Mouse (Mus musculus): ENCODE measurements around the gene Nupr1l. TPM values are rescaled to one million over a fixed set of nuclear protein-coding genes. Genes with fewer than 3 reads are reported as not detected.
A peak's percentile ranks its signal among the peaks of the same experiment; 100 is the strongest.
"Not testable (repeated sequence)": the region's sequence is repeated elsewhere in the genome, so short reads cannot be mapped to it uniquely, and the experiment has no call there.

The Nupr1l gene
- polyA plus RNA-seq, 1 experiment from 2014 or later = 4.2 TPM

DNA sequence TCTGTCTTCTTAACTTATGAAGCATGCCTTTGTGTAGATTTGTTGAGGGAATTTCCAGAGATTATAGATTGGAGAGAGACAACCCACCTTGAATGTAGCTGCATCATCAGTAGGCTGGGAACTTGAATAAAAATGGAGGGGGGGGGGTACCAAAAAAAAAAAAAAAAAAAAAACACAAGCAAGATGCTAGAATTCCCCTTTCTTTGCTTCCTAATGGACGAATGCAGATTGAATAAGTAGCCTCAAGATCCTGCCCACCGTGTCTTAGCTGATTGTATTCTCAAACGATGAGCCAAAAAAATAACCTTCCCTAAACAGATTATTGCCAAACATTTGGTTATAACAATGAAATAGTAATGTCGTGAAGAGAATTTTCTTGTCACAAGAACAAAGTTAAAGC is 565 bp upstream of the Nupr1l start:
- Histone ChIP-seq H3K9ac (ENCODE audit: low read depth, low read length) (peak overlapping the region; percentile 79), H3K36me3 (ENCODE audit: control insufficient read depth, insufficient read depth, low read length) (peaks cover 4% of the 10 kb centered on the region), H3K9me3 (replicated peaks; ENCODE audit: control insufficient read depth, low read length, poor library complexity, severe bottlenecking) (no peaks in the 10 kb centered on the region), H3K27me3 (ENCODE audit: control insufficient read depth, insufficient read depth, low read depth, low read length) (no peaks in the 10 kb centered on the region), H3K4me3 (ENCODE audit: low read depth, low read length) (peak overlapping the region; percentile 51), H3K4me2 (ENCODE audit: low read length) (peak overlapping the region; percentile 81), H3K27ac (ENCODE audit: low read length) (peak overlapping the region; percentile 91), H3K4me1 (ENCODE audit: control insufficient read depth, insufficient read depth, low read length) (peaks cover 10% of the 10 kb centered on the region; the same call in 1 of the 2 replicates)
- ATAC-seq = no peak
- 19% methylated on average over 4 of the region's 4 CpGs for WGBS

GRCm38 (mm10) chr5:129909147-129909546 is 807 bp downstream of the Nupr1l start:
- peak overlapping the region; percentile 81 for H3K4me2 ChIP-seq (ENCODE audit: low read length)
- H3K9me3 ChIP-seq (replicated peaks; ENCODE audit: control insufficient read depth, low read length, poor library complexity, severe bottlenecking) = no peaks in the 10 kb centered on the region
- H3K27me3 ChIP-seq (ENCODE audit: control insufficient read depth, insufficient read depth, low read depth, low read length) = no peaks in the 10 kb centered on the region
- peaks cover 10% of the 10 kb centered on the region; the same call in 1 of the 2 replicates for H3K4me1 ChIP-seq (ENCODE audit: control insufficient read depth, insufficient read depth, low read length)
- H3K4me3 ChIP-seq (ENCODE audit: low read depth, low read length) = peak overlapping the region; percentile 51
- H3K36me3 ChIP-seq (ENCODE audit: control insufficient read depth, insufficient read depth, low read length) = no peaks in the 10 kb centered on the region
- WGBS = 71% methylated on average over 9 of the region's 9 CpGs
- H3K27ac ChIP-seq (ENCODE audit: low read length) = peak overlapping the region; percentile 91; the same call in 1 of the 2 replicates
- H3K9ac ChIP-seq (ENCODE audit: low read depth, low read length) = peak overlapping the region; percentile 79
- ATAC-seq = peak; percentile 1; the same call in 1 of the 2 replicates

GRCm38 (mm10) chr5:129909591-129909990 is 1.3 kb downstream of the Nupr1l start:
- no peak overlapping the region for H3K4me3 ChIP-seq (ENCODE audit: low read depth, low read length)
- H3K27me3 ChIP-seq (ENCODE audit: control insufficient read depth, insufficient read depth, low read depth, low read length) = no peaks in the 10 kb centered on the region

DNA sequence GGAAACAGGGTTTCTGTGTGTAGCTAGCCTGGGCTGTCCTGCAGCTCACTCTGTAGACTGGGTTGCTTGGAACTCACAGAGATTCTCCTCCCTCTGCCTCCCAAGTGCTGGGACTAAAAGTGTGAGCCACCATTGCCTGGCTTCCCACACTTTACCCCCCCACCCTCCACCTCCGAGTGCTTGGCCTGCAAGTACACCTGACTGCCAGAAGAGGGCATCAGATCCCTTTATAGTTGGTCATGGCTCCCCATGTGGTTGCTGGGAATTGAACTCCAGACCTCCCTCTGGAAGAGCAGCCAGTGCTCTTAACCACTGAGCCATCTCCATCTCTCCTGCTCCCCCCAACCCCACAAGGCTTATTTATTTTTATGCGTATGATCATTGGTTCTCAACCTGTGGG is 5.7 kb downstream of the Nupr1l start:
- H3K27me3 ChIP-seq (ENCODE audit: control insufficient read depth, insufficient read depth, low read depth, low read length) = no peaks in the 10 kb centered on the region
- no peak overlapping the region for H3K9ac ChIP-seq (ENCODE audit: low read depth, low read length)
- 25% methylated on average over 2 of the region's 2 CpGs for WGBS
- H3K4me2 ChIP-seq (ENCODE audit: low read length) = no peak overlapping the region
- no peak for ATAC-seq
- no peaks in the 10 kb centered on the region for H3K36me3 ChIP-seq (ENCODE audit: control insufficient read depth, insufficient read depth, low read length)
- H3K4me1 ChIP-seq (ENCODE audit: control insufficient read depth, insufficient read depth, low read length) = peaks cover 1% of the 10 kb centered on the region; the same call in 1 of the 2 replicates
- no peak overlapping the region for H3K27ac ChIP-seq (ENCODE audit: low read length)
- H3K4me3 ChIP-seq (ENCODE audit: low read depth, low read length) = no peak overlapping the region
- H3K9me3 ChIP-seq (replicated peaks; ENCODE audit: control insufficient read depth, low read length, poor library complexity, severe bottlenecking) = no peaks in the 10 kb centered on the region

More at GRCm38 (mm10) chr5:129909591-129909990, 1.3 kb downstream of the Nupr1l start:
- H3K36me3 ChIP-seq (ENCODE audit: control insufficient read depth, insufficient read depth, low read length) = no peaks in the 10 kb centered on the region
- H3K27ac ChIP-seq (ENCODE audit: low read length) = no peak overlapping the region
- H3K4me1 ChIP-seq (ENCODE audit: control insufficient read depth, insufficient read depth, low read length) = peaks cover 10% of the 10 kb centered on the region; the same call in 1 of the 2 replicates
- no peak overlapping the region for H3K4me2 ChIP-seq (ENCODE audit: low read length)
- H3K9me3 ChIP-seq (replicated peaks; ENCODE audit: control insufficient read depth, low read length, poor library complexity, severe bottlenecking) = no peaks in the 10 kb centered on the region
- ATAC-seq = no peak
- WGBS = 86% methylated on average over 7 of the region's 7 CpGs
- H3K9ac ChIP-seq (ENCODE audit: low read depth, low read length) = no peak overlapping the region

GRCm38 (mm10) chr5:129915491-129915890 is 7.2 kb downstream of the Nupr1l start:
- not testable (repeated sequence) for H3K9me3 ChIP-seq (replicated peaks; ENCODE audit: control insufficient read depth, low read length, poor library complexity, severe bottlenecking); ATAC-seq; H3K27ac ChIP-seq (ENCODE audit: low read length); H3K4me2 ChIP-seq (ENCODE audit: low read length); H3K4me1 ChIP-seq (ENCODE audit: control insufficient read depth, insufficient read depth, low read length); H3K27me3 ChIP-seq (ENCODE audit: control insufficient read depth, insufficient read depth, low read depth, low read length); H3K4me3 ChIP-seq (ENCODE audit: low read depth, low read length); H3K9ac ChIP-seq (ENCODE audit: low read depth, low read length); H3K36me3 ChIP-seq (ENCODE audit: control insufficient read depth, insufficient read depth, low read length)
- 88% methylated on average over 11 of the region's 11 CpGs for WGBS

GRCm38 (mm10) chr5:129918065-129918651 is 9.8 kb downstream of the Nupr1l start:
- Histone ChIP-seq H3K9ac (ENCODE audit: low read depth, low read length) (no peak overlapping the region), H3K36me3 (ENCODE audit: control insufficient read depth, insufficient read depth, low read length) (no peaks in the 10 kb centered on the region), H3K27ac (ENCODE audit: low read length) (no peak overlapping the region), H3K4me3 (ENCODE audit: low read depth, low read length) (no peak overlapping the region), H3K9me3 (replicated peaks; ENCODE audit: control insufficient read depth, low read length, poor library complexity, severe bottlenecking) (no peaks in the 10 kb centered on the region), H3K4me1 (ENCODE audit: control insufficient read depth, insufficient read depth, low read length) (no peaks in the 10 kb centered on the region), H3K27me3 (ENCODE audit: control insufficient read depth, insufficient read depth, low read depth, low read length) (no peaks in the 10 kb centered on the region), H3K4me2 (ENCODE audit: low read length) (no peak overlapping the region)
- no peak for ATAC-seq
- 92% methylated on average over 24 of the region's 24 CpGs for WGBS

DNA sequence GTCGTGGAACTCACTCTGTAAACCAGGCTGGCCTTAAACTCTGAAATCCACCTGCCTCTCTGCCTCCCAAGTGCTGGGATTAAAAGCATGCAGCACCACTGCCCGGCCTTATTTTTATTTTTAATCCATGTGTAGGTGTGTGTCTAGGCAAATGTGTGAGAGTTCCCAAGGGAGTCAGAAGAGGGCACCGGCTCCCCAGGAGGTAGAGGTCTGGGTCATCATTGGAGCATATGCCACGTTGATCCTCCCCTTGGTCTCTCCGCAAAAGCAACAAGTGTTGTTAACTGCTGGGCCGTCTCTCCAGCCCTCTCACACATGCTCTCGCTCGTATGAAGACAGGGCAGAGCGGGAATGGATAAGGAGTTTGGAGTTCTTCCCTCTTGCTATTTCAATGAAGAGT is 10.4 kb downstream of the Nupr1l start:
- H3K9me3 ChIP-seq (replicated peaks; ENCODE audit: control insufficient read depth, low read length, poor library complexity, severe bottlenecking) = no peaks in the 10 kb centered on the region
- no peaks in the 10 kb centered on the region for H3K4me1 ChIP-seq (ENCODE audit: control insufficient read depth, insufficient read depth, low read length)
- no peak overlapping the region for H3K4me2 ChIP-seq (ENCODE audit: low read length)
- no peaks in the 10 kb centered on the region for H3K36me3 ChIP-seq (ENCODE audit: control insufficient read depth, insufficient read depth, low read length)
- no peak for ATAC-seq
- no peak overlapping the region for H3K4me3 ChIP-seq (ENCODE audit: low read depth, low read length)
- no peaks in the 10 kb centered on the region for H3K27me3 ChIP-seq (ENCODE audit: control insufficient read depth, insufficient read depth, low read depth, low read length)
- no peak overlapping the region for H3K9ac ChIP-seq (ENCODE audit: low read depth, low read length)
- 85% methylated on average over 9 of the region's 9 CpGs for WGBS
- H3K27ac ChIP-seq (ENCODE audit: low read length) = no peak overlapping the region

GRCm38 (mm10) chr5:129919320-129919719 is 11.0 kb downstream of the Nupr1l start:
- Histone ChIP-seq H3K4me3 (ENCODE audit: low read depth, low read length) (no peak overlapping the region), H3K36me3 (ENCODE audit: control insufficient read depth, insufficient read depth, low read length) (no peaks in the 10 kb centered on the region), H3K9me3 (replicated peaks; ENCODE audit: control insufficient read depth, low read length, poor library complexity, severe bottlenecking) (no peaks in the 10 kb centered on the region), H3K27ac (ENCODE audit: low read length) (no peak overlapping the region), H3K9ac (ENCODE audit: low read depth, low read length) (no peak overlapping the region), H3K4me2 (ENCODE audit: low read length) (no peak overlapping the region), H3K27me3 (ENCODE audit: control insufficient read depth, insufficient read depth, low read depth, low read length) (no peaks in the 10 kb centered on the region), H3K4me1 (ENCODE audit: control insufficient read depth, insufficient read depth, low read length) (no peaks in the 10 kb centered on the region)
- no peak for ATAC-seq
- WGBS = 67% methylated on average over 8 of the region's 8 CpGs

- Histone ChIP-seq H3K27ac (ENCODE audit: low read length) (no peak overlapping the region), H3K9me3 (replicated peaks; ENCODE audit: control insufficient read depth, low read length, poor library complexity, severe bottlenecking) (no peaks in the 10 kb centered on the region), H3K36me3 (ENCODE audit: control insufficient read depth, insufficient read depth, low read length) (no peaks in the 10 kb centered on the region), H3K4me2 (ENCODE audit: low read length) (no peak overlapping the region), H3K4me3 (ENCODE audit: low read depth, low read length) (no peak overlapping the region), H3K4me1 (ENCODE audit: control insufficient read depth, insufficient read depth, low read length) (no peaks in the 10 kb centered on the region), H3K9ac (ENCODE audit: low read depth, low read length) (no peak overlapping the region), H3K27me3 (ENCODE audit: control insufficient read depth, insufficient read depth, low read depth, low read length) (no peaks in the 10 kb centered on the region)
- ATAC-seq = no peak
- 92% methylated on average over 4 of the region's 4 CpGs for WGBS
These were observed 13.6 kb downstream of the Nupr1l start for GRCm38 (mm10) chr5:129921972-129922371.
